Mouse (Mus musculus) lung, adult 18-20 months (tissue): Measurements from ENCODE around the gene Sec23b.
"Not testable (repeated sequence)": the region's sequence is repeated elsewhere in the genome, so short reads cannot be mapped to it uniquely, and the experiment has no call there.

Source experiments
- DNase-seq, 2 experiments: peaks; one replicate each; pipeline ENCODE4 v3.0.0; 2022; ENCODE audit warnings: mixed read lengths in 2 of 2

Gene Sec23b

GRCm38 (mm10) chr2:144555820-144556552, at the start of gene Sec23b:
Gene Sec23b, plus strand, starts transcription at chr2:144556229.
- DNase-seq = peak; percentile 98

DNA sequence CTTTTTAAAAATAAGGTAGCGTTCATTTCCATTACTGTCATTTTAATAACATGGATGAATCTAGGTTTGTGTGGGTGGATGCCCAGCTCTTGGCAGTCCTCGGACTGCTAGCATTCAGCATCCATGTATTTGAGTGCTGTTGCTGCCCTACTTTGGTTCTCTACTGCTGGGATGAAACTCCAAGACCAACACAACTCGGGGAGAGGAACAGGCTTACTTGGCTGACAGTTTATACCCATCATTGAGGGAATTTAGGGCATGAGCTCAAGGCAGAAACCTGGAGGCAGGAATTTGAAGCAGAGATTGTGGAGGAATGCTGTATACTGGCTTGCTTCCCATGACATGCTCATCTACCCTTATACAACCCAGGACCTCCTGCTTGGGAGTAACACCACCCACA, 41.4 kb upstream of the Sec23b start:
- DNase-seq = no peak

DNA sequence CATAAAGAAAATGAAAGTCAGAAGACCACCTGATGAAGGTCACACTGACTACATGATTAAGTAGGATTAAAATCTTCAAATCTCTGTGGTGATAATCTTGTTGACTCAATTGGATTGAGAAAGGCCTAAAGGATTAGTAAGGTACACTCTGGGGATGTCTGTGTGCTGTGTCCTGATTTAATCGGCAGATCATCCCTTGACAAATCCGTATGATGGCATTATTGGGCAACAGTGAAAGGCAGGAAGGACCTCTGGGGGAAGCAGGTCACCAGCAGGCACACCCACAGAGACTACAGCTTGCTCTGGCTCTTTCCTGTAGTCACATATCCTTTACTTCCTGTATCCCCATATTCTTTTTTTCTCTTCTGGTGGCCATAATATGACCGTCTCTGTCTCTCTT, 36.3 kb upstream of the Sec23b start:
- DNase-seq = no peak

DNA sequence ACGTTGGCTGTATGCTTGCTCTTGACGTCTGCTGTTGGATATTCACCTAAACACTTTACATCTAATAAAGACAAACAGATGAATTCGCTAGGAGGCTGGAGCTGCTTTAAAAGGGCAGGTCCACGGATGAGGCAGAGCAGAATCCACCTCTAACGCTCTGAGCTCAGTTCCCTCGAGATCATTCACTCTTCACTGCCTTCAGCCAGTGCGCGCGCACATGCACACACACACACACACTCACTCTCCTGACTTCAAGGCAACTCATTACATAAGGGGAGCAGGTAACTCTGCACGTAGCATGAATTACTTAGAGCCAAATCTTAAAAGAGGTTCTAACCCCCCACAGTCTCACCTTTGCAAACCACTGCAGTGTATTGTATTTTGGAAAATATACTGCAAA, 30.2 kb upstream of the Sec23b start:
- DNase-seq = no peak

- peak; percentile 98 for DNase-seq
Observed at GRCm38 (mm10) chr2:144526981-144527820, 28.8 kb upstream of the Sec23b start, which contains the start of the genes Dzank1 and Polr3f. Gene Dzank1, minus strand, starts transcription at chr2:144527414. Gene Polr3f, plus strand, starts transcription at chr2:144527718.

DNA sequence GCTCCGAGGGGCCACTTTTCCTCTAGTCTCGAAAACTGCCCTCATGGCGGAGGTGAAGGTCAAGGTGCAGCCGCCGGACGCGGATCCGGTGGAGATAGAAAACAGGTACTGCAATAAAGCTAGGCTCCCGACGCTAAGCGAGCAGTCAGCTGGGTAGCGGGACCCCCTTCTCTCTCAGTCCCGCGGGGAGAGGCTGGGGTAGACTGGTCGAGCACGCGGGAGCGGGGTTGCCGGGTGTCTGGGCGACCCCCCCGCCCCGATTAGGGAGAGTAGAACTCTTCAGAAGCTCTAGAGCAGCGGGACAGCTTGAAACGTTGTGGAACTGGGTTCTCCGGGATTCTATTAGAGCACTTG, 28.2 kb upstream of the Sec23b start:
- peak in 1 of 2 experiments; percentile 4 for DNase-seq

- DNase-seq = no peak
Observed at GRCm38 (mm10) chr2:144537123-144537522, 18.9 kb upstream of the Sec23b start.

- no peak for DNase-seq
Observed at GRCm38 (mm10) chr2:144541246-144541645, 14.8 kb upstream of the Sec23b start.

DNA sequence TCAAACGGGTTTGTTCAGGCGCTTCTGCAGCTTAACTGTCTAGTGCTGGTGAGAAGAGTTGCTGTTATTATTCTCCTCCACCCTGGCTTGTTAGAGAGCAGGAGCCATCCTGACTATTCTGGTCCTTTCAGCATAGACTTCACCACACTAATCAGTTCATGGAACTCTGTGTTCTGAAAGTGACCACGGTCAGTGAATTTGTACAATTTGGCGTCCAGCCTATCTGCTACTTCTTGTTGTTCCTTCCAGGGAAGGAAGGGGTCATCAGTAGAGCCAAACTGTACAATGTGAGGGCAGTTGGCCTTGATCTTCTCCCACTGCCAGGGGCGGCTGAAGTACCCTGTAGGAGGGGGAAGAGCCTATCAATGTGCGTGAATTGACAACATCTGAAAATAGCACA, 12.4 kb upstream of the Sec23b start:
- DNase-seq = no peak

- peak in 1 of 2 experiments; percentile 16 for DNase-seq
Observed at GRCm38 (mm10) chr2:144544630-144545029, 11.4 kb upstream of the Sec23b start.

DNA sequence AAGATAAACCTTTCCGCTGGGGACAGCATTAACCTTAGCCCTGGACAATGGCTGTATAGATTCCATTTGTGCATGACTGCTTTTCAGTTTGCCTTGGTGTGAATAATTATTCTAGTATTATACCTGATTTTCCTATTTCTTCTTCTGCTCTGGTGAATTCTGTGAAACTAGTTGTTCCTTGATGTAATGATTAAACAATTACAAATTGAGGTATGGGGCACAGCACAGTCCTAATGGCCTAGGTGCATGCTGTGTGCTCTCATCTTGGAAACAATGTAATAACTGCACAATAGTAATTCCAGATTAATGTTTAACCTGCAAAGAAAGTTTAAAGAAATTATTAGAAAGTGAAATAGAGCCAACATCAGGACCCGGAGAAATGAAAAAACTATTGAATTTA, 11.0 kb upstream of the Sec23b start:
- no peak for DNase-seq

GRCm38 (mm10) chr2:144545481-144545880, 10.5 kb upstream of the Sec23b start:
- DNase-seq = no peak

DNA sequence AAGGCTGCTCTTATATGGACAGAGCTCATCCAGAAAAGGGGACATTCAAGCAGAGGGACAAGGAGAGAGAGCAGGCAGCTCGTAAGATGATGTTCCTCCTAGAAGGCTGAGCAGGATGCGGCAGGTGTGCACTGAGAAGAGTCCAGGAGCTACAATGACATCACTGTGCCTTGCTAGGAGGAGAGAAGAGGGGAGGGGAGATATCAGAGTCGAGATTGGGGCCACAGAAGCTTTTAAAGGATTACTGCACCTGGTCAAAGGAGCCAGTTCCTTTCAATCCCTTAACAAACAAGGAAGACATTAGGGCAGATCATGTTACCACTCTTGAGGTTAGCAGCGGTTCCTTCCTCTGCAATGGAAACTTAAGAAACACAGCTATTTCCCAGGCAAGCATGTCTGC, 8.5 kb upstream of the Sec23b start:
- DNase-seq = peak in 1 of 2 experiments; percentile 7

DNA sequence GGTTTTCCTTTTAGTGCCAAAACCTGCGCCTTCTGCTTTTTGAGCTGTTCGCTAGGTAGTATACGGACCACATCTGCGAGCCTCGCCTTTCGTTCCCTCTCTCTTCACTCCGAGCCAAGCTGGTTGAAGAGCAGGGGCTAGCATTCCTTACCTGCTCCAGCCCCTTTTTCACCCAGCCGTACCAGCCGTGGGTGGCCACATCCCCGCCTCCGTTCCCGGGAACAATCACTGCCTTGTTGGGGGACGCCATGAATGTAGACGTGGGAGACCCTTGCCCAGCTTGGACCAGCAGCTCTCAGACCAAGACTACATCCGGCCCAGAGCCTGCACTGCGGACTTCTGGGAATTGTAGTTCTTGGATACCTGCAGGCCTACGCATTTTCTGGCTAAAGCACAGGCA, 5.5 kb upstream of the Sec23b start, which contains the start of gene Rbbp9:
Gene Rbbp9 (minus strand): TSS at position 341 of the 400 bp plus-strand sequence.
- peak; percentile 37 to 48 for DNase-seq

- no peak for DNase-seq
Observed at GRCm38 (mm10) chr2:144553905-144554304, 2.1 kb upstream of the Sec23b start.

DNA sequence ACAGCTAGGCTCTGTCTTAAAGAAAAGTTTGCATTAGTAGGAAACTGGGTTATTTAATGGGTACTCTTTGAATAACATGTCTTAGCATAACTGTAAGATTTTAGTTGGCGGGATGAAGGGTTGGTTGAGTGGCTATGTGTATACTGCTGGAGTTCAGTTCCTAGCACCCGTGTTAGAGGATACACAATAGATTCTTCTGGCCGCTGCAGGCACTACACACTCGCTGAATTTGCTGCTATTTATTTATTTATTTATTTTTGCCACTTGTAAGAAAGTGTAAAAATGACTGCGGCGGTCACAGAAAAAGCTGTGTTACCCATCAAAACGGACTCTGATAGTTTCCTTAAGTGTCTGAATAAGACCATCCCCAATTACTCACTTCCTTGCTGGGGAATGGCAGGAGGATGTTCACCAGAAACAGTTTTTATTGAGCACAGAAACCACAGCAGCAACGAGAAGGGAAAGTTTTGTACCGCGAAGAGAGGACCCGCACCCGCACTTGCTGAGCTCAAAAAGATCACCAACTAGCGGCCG, 676 bp upstream of the Sec23b start:
- DNase-seq = no peak

- DNase-seq = no peak
Observed at GRCm38 (mm10) chr2:144588723-144589122, 32.7 kb downstream of the Sec23b start.

- not testable (repeated sequence) for DNase-seq
Observed at GRCm38 (mm10) chr2:144593036-144593435, 37.0 kb downstream of the Sec23b start.

GRCm38 (mm10) chr2:144593951-144594651, 38.1 kb downstream of the Sec23b start, which contains the start of gene Smim26:
Gene Smim26, plus strand, starts transcription at chr2:144594054.
- peak; percentile 84 for DNase-seq

DNA sequence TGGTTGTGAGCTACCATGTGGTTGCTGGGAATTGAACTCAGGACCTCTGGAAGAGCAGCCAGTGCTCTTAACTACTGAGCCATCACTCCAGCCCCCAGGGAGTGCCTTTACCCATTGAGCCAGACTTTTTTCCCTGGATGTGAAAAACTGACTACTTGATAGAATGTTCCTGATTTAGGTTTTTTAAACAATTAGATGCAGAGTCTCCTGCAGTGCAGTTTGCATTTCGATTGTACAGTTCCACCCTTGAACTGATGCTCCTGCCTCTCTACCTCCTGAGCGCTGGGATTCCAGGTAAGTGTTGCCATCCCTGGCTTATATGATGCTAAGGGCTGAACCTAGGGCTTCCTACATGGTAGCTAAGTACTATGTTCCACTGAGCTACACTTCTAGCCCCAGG, 42.0 kb downstream of the Sec23b start:
- no peak for DNase-seq

DNA sequence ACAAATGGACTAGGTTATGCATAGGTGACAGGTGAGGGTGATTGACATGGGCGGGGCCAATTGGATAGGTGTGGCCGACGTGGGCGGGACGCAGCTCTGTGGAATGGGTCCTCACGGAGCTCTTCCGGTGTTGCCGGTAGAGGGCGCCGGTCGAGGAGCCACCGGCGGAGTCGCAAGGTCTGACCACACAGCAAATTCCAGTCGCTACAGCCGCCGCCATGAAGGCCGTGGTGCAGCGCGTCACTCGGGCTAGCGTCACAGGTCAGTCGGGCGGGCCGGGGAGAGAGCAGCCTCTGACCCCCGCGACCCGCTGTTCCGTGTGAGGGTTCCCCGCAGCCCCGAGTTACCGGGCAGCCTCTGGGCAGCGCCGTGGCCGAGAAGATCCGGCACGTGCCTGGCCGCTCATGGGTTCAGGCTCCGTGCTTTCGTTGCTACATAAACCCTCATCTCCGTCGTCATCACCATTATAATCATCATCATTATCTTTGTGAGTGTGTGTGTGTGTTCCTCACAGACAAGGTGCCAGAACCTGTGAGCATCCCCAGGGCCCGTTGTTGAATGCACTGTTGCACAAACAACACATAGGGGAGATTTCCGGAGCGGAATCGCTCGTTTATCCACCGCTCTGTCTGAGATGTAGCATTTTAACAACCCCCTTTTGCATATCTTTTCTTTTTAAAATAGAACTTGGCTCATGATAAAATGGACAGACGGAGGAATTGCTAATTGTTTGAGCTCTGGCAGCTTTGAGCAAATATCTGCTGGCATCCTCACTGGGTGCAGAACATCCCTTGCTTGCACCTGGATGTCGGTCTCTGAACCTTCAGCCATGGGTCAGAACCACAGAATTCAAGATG, 44.0 kb downstream of the Sec23b start, which contains the start of gene Dtd1:
Gene Dtd1 (plus strand): TSS at position 67 of the 857 bp plus-strand sequence.
- DNase-seq = peak; percentile 92 to 95

GRCm38 (mm10) chr2:144601576-144601975, 45.5 kb downstream of the Sec23b start:
- no peak for DNase-seq
